Mouse (Mus musculus): ENCODE results near the gene Itga2.

DNA sequence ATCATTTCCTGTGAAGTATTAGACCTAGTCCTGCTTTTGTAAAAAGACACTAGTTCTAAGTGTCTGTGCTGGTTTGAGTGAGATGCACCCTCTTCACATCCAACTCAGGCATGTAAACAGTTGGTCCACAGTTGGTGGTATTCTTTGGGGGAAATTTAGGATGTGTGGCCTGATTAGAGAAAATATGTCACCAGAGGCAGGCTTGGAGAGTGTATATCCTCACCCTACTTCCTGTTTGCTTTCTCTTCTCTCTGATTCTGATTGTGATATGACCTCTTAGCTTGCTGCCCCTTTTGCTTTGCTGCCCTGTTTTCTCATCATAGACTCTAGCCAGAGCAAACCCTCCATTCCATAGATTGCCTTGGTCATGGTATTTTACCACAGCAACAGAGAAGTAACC lies 37.2 kb downstream of the Itga2 start:
- TF ChIP-seq CTCF (IDR thresholded peaks at IDR 0.05 in 2 of 3, conservative IDR thresholded peaks at IDR 0.05 in 1 of 3; ENCODE audit: control insufficient read depth in 1 of 3, insufficient read depth in 1 of 3, low read depth in 2 of 3, low read length in 3 of 3, poor library complexity in 1 of 3, severe bottlenecking in 1 of 3), result no peak
- TF ChIP-seq ELF1 (IDR thresholded peaks at IDR 0.05; ENCODE audit: low read depth, low read length), result no peak
- no peak for TF ChIP-seq POLR2A (IDR thresholded peaks at IDR 0.05; ENCODE audit: control insufficient read depth in 1 of 2, insufficient read depth in 1 of 2, low read depth in 1 of 2, low read length in 2 of 2, poor library complexity in 1 of 2)
- no peak for TF ChIP-seq RAD21 (IDR thresholded peaks at IDR 0.05; ENCODE audit: low read depth, low read length)
- TF ChIP-seq JUND (IDR thresholded peaks at IDR 0.05; ENCODE audit: low read depth, low read length), result no peak
- no peak for TF ChIP-seq MEF2A (IDR thresholded peaks at IDR 0.05; ENCODE audit: extremely low read depth, insufficient replicate concordance, low read depth, low read length, poor library complexity, severe bottlenecking)
- TF ChIP-seq TAL1 (IDR thresholded peaks at IDR 0.05; ENCODE audit: low read length), result no peak
- no peak for TF ChIP-seq CHD1 (IDR thresholded peaks at IDR 0.05; ENCODE audit: low read depth, low read length)
- no peak for TF ChIP-seq GATA1 (IDR thresholded peaks at IDR 0.05; ENCODE audit: low read depth, low read length)
- TF ChIP-seq EP300 (IDR thresholded peaks at IDR 0.05; ENCODE audit: low read depth in 1 of 2, low read length in 2 of 2), result no peak
- TF ChIP-seq ZC3H11A (IDR thresholded peaks at IDR 0.05; ENCODE audit: low read depth, low read length), result no peak
- no peak for TF ChIP-seq MAZ (IDR thresholded peaks at IDR 0.05; ENCODE audit: low read depth, low read length)
- TF ChIP-seq MYC (IDR thresholded peaks at IDR 0.05; ENCODE audit: low read depth, low read length), result no peak

Measured in MEL (cell line).